Mouse (Mus musculus): ENCODE measurements at regions not wholly inside any gene's neighbourhood (a gene's known extent, or its start where the extent isn't known, plus 50 kb on each side); places are given as distances from the start of the nearest gene placed in this dataset.

DNA sequence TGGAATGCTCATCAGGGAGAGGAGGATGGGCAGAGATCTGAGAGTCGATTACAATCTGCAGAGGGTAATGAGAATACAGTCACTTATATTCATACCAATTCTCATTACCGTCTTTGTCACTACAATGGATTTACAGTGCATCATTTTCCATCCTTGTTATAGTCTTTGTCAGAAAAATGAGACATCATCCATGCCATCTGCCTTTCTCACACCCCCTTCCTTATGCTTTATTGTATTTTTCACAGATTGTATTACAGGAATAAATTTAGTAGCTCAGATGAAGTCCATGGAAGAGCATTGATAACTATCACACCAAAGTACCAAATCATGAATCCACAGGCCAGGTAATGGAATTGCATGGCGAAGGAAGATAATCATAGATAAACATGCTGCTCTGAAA, 779.5 kb downstream of the Cenpc1 start:
- Histone ChIP-seq H3K27me3 (replicated peaks; ENCODE audit: control insufficient read depth, insufficient read depth, low read length) (no peaks in the 10 kb centered on the region), H3K4me1 (replicated peaks; ENCODE audit: control insufficient read depth, insufficient read depth, low read length) (no peaks in the 10 kb centered on the region), H3K9ac (replicated peaks; ENCODE audit: low read depth, low read length) (no peak overlapping the region), H3K4me2 (ENCODE audit: low read length) (no peak overlapping the region), H3K27ac (ENCODE audit: low read length) (no peak overlapping the region), H3K9me3 (ENCODE audit: control insufficient read depth, low read length) (no peaks in the 10 kb centered on the region), H3K36me3 (ENCODE audit: control insufficient read depth, insufficient read depth) (no peaks in the 10 kb centered on the region), H3K4me3 (replicated peaks; ENCODE audit: low read length) (no peak overlapping the region)
- ATAC-seq, result no peak
- whole genome bisulfite sequencing, result 86% methylated on average over 3 of the region's 3 CpGs

DNA sequence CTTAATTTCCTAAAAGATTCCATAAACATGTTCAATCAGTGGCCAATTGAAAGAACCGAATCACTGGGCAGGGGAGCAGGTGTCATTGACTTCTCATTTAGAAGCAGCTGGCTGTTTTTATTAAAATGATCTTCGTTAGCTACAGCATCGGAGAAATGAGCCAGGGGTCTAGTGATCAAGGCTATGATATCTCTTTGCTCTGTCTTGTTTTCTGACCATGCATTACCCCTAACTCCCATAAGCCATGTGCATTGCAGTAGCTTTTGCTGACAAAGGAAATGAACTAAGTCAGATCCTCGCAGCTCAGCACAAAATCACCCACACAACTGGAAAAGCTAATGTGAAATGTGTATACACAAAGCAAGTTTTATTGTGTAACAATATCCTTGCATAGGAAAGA, 816.9 kb downstream of the Cenpc1 start:
- ATAC-seq, result no peak
- 35% methylated on average over 4 of the region's 4 CpGs for WGBS
- Histone ChIP-seq H3K9ac (replicated peaks; ENCODE audit: low read depth, low read length) (no peak overlapping the region), H3K27me3 (replicated peaks; ENCODE audit: control insufficient read depth, insufficient read depth, low read length) (no peaks in the 10 kb centered on the region), H3K36me3 (ENCODE audit: control insufficient read depth, insufficient read depth) (no peaks in the 10 kb centered on the region), H3K4me2 (ENCODE audit: low read length) (no peak overlapping the region), H3K4me1 (replicated peaks; ENCODE audit: control insufficient read depth, insufficient read depth, low read length) (no peaks in the 10 kb centered on the region), H3K4me3 (replicated peaks; ENCODE audit: low read length) (no peak overlapping the region), H3K9me3 (ENCODE audit: control insufficient read depth, low read length) (no peaks in the 10 kb centered on the region), H3K27ac (ENCODE audit: low read length) (no peak overlapping the region)

DNA sequence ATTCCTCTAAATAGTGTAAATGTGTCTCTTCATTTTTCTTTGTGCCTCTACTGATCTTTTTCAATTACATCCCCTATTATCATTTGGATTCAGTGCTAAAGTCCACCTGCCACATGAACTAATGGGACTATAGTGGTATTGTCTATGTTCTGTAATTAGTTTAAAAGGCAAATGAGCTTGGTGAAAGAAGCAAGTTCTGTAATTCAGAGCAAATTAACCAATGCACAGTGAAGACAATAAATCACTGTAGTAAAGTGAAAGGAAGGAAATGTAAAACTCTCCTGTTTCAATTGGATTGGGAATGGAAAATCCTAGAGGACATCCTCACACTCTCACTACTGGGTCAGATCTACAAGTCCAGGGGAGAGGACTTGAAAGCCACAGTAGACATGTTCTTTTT, 823.2 kb upstream of the Epha5 start:
- no peaks in the 10 kb centered on the region for H3K27me3 ChIP-seq (replicated peaks; ENCODE audit: control insufficient read depth, insufficient read depth, low read length)
- H3K9me3 ChIP-seq (ENCODE audit: control insufficient read depth, low read length), result no peaks in the 10 kb centered on the region
- ATAC-seq, result peak; percentile 43
- no peaks in the 10 kb centered on the region for H3K36me3 ChIP-seq (ENCODE audit: control insufficient read depth, insufficient read depth)
- no peak overlapping the region for H3K4me2 ChIP-seq (ENCODE audit: low read length)
- no peak overlapping the region for H3K4me3 ChIP-seq (replicated peaks; ENCODE audit: low read length)
- H3K9ac ChIP-seq (replicated peaks; ENCODE audit: low read depth, low read length), result no peak overlapping the region
- peaks cover 7% of the 10 kb centered on the region for H3K4me1 ChIP-seq (replicated peaks; ENCODE audit: control insufficient read depth, insufficient read depth, low read length)
- no peak overlapping the region for H3K27ac ChIP-seq (ENCODE audit: low read length)

DNA sequence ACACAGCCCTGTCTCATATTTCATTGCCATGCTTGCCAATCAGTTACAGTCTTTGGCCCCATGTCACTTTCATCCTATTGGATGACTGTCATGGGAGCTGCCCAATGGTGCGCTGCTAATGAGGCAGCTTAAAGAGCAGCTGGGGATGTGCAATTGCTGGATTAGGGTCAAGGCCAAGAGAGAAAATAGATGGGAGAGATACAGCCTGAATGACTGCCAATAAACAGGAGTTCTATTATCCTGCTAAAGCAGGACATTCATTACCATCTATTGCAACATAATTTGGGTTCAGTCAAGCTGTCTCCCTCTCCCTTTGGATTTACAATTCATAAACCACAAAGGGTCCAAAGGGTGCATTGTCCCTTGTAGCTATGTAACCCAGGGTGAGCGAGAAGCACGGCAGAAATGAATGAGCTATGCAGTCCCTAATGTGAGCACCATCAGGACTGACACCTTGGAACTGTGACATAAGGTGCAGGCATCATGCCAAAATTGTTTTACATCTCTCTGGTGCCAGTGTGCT, 822.4 kb upstream of the Epha5 start:
- H3K36me3 ChIP-seq (ENCODE audit: control insufficient read depth, insufficient read depth), result no peaks in the 10 kb centered on the region
- peak; percentile 97 for ATAC-seq
- peaks cover 7% of the 10 kb centered on the region for H3K4me1 ChIP-seq (replicated peaks; ENCODE audit: control insufficient read depth, insufficient read depth, low read length)
- H3K27me3 ChIP-seq (replicated peaks; ENCODE audit: control insufficient read depth, insufficient read depth, low read length), result no peaks in the 10 kb centered on the region
- H3K27ac ChIP-seq (ENCODE audit: low read length), result 0 out of 2 replicates have a peak overlapping the region, but pooled peaks have one; percentile 23
- no peak overlapping the region for H3K4me3 ChIP-seq (replicated peaks; ENCODE audit: low read length)
- WGBS, result 6% methylated on average over 3 of the region's 3 CpGs
- no peaks in the 10 kb centered on the region for H3K9me3 ChIP-seq (ENCODE audit: control insufficient read depth, low read length)
- no peak overlapping the region for H3K4me2 ChIP-seq (ENCODE audit: low read length)
- H3K9ac ChIP-seq (replicated peaks; ENCODE audit: low read depth, low read length), result no peak overlapping the region
